Mouse (Mus musculus): ENCODE data around the gene Trem3.

DNA sequence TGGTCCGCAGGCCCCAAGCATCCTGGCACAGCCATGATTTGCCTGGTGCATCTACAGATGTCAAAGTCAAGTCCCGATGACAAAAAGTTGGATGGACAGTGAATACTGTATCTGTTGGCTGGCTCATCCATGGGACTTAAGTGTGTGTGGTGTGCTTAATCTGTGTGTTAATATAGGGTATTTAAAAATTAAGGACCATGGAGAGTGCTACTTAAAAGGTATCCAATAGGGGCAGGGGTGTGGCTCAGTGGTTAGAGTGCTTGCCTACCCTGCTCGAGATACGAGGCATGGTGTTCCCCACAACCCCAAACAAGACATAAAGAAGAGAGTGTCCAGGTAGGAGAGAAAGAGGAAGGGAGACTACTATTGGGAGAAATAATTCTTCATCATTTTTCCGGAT lies 54.2 kb downstream of the Trem3 start:
- TF ChIP-seq POLR2A (IDR thresholded peaks at IDR 0.05; ENCODE audit: low read depth, low read length) = no peak
- TF ChIP-seq CTCF (IDR thresholded peaks at IDR 0.05; ENCODE audit: extremely low read depth, insufficient read length, insufficient replicate concordance, low read depth, low read length) = no peak

All from small intestine, adult 2 months (tissue).